Mouse (Mus musculus) WW6 (cell line): ENCODE measurements at regions not wholly inside any gene's neighbourhood (a gene's known extent, or its start where the extent isn't known, plus 50 kb on each side); places are given as distances from the start of the nearest gene placed in this dataset.
"Not testable (repeated sequence)": the region's sequence is repeated elsewhere in the genome, so short reads cannot be mapped to it uniquely, and the experiment has no call there.

ENCODE experiments used
- DNase-seq: peaks from one replicate; pipeline ENCODE4 v3.0.0-alpha.2; 2013; ENCODE audit warnings: low read depth, low spot score

DNA sequence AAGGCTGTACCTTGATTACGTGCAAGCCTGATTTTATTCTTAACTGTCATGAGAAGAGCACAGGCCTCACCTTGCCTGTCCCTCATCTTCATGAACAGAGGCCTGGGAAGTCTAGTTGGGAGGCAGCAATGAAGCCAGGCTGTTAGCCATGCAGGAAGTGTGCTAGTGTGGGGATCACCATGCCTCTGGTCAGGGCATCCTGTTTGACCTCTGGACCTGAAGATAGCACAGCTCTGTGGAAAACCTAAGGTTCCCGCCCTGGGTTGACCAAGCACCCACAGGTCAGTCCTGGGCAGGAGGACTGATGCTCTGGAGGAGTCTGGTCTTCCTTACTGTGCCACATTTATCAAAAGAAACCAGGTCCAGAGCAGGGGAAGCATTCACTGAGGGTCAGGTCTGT is 157.6 kb downstream of the Gm906 start:
- DNase-seq: no peak

- no peak for DNase-seq
Measured at GRCm38 (mm10) chr13:50064841-50065240, 185.3 kb downstream of the Gm906 start.

- DNase-seq: not testable (repeated sequence)
Measured at GRCm38 (mm10) chr13:50064365-50064764, 185.7 kb downstream of the Gm906 start.

DNA sequence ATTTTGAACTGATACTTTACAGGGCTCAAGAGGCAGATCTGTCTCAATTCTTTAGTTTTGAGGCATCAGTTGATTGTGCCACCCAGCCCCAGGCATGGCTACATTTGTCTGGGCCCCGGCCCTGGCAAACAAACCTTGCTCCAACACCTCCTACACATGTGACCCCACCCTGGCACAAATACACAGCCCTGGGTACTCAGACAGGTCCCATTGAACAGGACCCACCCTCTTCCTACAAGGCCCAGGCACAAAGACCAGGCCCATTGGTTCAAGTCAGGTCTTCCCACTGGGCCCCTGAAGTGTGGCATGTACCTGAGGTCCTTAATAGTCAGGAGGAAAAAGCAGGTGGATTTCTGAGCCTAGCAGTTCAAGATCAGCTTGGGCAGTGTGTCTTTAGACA is 190.4 kb downstream of the Gm906 start:
- not testable (repeated sequence) for DNase-seq

- DNase-seq: not testable (repeated sequence)
Measured at GRCm38 (mm10) chr13:50059054-50059453, 191.1 kb downstream of the Gm906 start.

DNA sequence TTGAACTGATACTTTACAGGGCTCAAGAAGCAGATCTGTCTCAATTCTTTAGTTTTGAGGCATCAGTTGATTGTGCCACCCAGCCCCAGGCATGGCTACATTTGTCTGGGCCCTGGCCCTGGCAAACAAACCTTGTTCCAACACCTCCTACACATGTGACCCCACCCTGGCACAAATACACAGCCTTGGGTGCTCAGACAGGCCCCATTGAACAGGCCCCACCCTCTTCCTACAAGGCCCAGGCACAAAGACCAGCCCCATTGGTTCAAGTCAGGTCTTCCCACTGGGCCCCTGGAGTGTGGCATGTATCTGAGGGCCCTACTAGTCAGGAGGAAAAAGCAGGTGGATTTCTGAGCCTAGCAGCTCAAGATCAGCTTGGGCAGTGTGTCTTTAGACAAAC is 198.4 kb downstream of the Gm906 start:
- DNase-seq: not testable (repeated sequence)

- DNase-seq: not testable (repeated sequence)
Measured at GRCm38 (mm10) chr13:50051110-50051509, 199.0 kb downstream of the Gm906 start.

DNA sequence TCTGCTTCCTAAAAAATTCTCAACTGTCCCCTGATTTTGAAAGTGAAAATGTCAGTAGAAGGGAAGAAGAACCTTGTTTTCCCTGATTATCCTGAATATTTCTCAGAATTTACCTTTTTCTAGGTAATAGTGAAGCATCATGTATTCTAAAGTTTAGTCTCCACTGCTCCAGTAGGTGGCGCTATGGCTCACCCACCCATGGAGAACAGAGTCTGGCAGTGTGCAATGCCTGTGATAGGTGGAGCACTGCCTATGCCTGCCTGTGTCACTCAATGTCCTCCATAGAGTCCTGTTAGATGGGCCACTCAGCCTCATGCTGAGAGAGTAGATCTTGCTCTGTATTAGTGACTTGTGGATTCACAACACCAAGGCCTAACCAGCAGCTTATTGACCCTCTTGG is 218.4 kb downstream of the Gm906 start:
- DNase-seq: peak; percentile 14

DNA sequence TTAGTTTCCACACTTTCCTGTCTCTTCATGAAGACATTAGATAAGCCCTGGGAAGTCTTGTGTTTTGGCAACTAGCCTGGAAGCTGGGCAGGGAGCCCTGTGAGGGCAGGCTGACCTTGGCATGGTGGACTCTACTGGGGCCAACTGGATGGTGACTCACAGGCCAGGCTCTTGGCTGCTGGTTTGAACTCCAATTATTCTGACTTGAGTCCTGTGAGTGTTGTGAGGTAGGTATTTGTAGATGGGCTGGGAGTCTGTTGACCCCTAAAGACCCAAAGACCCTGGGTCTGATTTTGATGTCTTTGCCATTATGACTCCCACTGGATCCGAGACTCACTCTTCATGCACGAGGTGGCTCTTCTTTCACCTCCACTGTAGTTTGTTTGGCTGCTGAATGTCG is 208.9 kb upstream of the Gm30302 start:
- DNase-seq: not testable (repeated sequence)

- DNase-seq: not testable (repeated sequence)
Measured at GRCm38 (mm10) chr13:49966072-49966471, 167.3 kb upstream of the Gm30302 start.

DNA sequence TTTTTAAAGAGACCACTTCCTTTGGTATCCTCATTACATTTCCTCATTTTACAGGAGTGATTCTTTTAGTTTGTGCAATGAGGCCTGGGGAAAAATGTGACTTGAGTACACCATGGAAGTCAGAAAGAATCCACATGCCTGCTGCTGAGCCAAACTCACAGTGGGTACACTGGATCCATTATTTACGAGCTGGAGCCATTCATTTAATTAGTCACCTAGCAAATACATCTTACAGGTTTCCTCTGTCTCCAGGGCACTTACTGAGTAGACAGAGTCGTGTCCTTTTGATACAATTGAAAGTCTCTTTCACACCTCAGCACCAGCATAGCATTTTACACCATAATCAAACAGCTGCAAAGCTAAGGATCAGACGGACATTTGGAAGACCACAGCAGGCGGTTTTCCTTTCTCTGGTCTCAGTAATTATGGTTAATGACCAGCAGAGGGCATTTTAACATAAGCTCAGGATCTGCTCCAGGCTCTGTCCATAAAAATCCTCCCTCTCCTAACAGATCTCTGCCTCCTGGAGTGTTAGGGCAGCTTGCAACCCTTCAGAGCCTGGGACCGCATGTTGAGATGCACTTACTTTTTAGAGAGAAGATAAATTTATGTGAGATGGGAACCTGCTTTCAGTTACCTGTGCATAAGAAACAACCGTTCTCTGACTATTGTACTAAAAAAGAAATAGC is 159.3 kb upstream of the Gm30302 start:
- DNase-seq: not testable (repeated sequence)

DNA sequence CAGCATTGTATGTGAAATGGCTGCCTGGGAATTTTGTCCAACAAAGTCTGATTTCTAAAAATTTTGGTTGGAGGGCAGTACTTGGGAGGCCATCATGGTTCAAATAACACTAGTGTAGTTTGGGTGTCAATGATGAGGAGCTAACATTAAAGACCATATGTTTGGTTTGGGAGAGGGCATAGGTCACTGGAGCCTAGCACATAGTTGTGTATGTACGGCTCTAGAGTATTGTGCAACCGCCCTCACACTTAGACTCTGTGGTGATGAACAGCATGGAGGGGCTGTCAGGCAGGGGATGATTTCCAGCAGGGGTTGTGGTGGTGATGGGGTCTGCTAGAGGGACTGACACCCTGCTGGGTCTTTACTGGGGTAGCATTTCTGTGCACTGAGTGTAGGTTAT is 117.0 kb upstream of the Gm30302 start:
- DNase-seq: no peak
